Mouse (Mus musculus): Measurements from ENCODE around the gene Adamts17. TPM values are rescaled to one million over a fixed set of nuclear protein-coding genes. Genes with fewer than 3 reads are reported as not detected.
A peak's percentile ranks its signal among the peaks of the same experiment; 100 is the strongest.

Gene Adamts17
- total RNA-seq, 2 experiments from 2014 or later, result 9.8 to 15.0 TPM

- no peak for DNase-seq (ENCODE audit: low spot score in 2 of 2)
These were observed 223.0 kb downstream of the Adamts17 start for GRCm38 (mm10) chr7:67062571-67062970.

DNA sequence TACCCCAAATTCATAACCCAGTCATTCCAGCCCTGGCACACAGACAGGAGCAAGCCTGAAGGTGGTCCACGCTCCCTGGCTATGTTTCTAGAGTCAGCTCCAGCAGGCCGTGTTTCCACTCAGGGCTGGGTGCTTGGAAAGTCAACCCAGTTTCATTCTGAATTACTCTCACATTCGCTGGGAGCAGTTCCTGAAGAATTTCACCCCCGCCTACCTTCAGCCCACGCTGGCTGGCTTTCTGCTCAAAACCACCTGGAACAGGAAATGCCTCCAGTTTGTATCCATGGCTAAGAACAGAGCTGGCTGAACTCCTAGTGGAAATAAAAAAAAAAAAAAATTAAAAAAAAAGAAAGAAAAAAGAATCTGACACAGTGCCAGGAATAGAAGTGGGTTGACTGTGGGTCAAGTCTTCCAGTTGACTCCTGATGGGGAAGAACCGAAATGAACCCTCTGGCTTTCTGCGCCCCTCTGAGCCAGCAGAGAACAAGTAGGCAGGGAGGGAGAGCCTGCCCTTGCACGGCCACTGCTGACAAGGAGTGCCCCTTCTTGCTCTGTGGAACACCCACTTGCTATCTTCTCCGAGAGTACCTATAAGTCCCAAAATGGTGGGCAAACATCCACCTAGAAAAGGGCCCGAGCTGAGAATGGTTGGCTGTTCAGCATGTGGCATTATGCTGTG is 225.2 kb downstream of the Adamts17 start:
- DNase-seq (ENCODE audit: low spot score in 2 of 2), result peak; percentile 76 to 86

DNA sequence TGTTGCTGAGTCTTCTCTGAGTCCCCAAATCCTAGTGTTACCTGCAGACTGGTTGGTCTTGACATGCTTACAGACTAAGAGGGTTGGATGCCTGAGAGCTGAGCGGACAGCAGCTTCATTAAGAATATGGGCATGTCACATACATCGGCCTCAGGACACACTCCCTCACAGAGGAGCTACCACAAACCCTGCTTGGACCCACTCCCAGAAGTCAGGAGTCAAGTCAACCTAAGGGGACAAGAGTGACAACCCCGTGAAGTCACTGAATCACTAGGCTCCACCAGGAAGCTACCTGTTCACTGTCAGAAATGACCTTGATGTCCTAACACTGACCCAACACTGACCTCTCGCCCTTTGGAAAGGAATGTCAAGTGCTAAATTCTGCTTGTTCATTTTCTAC is 226.1 kb downstream of the Adamts17 start:
- DNase-seq (ENCODE audit: low spot score in 2 of 2), result no peak

GRCm38 (mm10) chr7:67072015-67072685 is 232.6 kb downstream of the Adamts17 start:
- no peak for DNase-seq (ENCODE audit: low spot score in 2 of 2)

- no peak for DNase-seq (ENCODE audit: low spot score in 2 of 2)
These were observed 243.2 kb downstream of the Adamts17 start for GRCm38 (mm10) chr7:67082751-67083150.

DNA sequence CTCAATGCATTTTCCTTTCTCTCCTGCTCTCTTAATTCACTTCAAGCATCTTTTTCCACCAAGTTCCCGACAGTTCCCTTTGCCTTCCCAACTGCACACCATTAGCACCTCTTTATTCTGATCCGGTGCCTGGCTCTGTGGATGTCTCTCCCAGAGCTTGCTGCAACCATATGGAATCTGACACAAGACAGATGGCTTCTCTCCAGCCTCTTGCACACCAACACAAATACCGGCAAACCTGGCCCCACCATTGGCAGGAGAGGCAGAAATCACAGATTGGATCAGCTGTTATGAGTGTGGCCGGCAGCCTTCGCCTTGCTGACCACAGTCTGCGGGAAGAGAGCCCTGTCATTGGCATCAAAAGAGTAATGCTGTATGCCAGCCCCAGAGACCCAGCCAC is 248.2 kb downstream of the Adamts17 start:
- DNase-seq (ENCODE audit: low spot score in 2 of 2), result peak in 1 of 2 experiments; percentile 18

DNA sequence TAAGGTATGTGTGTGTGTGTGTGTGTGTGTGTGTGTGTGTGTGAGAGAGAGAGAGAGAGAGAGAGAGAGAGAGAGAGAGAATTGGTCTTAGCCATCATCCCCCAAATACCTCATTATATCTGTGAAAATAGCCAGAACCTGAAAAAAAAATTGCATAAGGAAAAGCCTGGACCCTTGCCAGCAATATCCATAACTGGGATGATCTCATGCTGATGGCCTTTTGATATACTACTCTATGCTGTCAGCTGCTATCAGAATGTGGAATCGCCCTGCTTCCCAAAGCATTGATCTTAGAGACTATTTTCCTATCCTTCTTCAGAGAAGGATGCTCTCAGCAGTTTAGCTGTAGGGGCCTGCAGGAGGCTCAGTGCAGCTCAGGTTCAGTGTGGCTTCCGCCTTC is 257.6 kb downstream of the Adamts17 start:
- no peak for DNase-seq (ENCODE audit: low spot score in 2 of 2)

DNA sequence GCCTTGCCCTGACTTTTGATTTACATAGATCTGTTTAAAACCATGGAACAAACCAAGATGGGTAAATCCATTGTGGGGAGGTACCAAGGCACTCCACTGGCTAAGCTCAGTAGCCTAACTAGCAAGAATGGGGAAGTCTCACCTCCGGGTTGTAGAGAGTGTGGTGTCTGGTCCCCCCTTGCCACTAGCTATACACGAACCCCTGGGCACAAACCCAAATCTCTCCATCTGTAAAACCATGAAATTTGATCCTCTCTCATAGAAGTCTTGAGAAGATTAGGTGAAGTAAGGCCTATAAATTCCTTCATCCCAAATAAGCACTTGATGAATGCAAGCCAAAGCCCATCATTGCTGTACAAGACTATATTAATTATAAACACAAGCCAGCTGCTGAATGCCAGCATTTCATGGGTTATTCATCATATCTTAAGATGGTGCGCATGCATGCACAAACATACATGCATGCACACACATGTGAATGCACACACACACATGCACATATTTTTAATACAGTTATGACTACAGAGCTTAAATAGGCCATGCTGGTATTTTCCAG is 262.0 kb downstream of the Adamts17 start:
- no peak for DNase-seq (ENCODE audit: low spot score in 2 of 2)

DNA sequence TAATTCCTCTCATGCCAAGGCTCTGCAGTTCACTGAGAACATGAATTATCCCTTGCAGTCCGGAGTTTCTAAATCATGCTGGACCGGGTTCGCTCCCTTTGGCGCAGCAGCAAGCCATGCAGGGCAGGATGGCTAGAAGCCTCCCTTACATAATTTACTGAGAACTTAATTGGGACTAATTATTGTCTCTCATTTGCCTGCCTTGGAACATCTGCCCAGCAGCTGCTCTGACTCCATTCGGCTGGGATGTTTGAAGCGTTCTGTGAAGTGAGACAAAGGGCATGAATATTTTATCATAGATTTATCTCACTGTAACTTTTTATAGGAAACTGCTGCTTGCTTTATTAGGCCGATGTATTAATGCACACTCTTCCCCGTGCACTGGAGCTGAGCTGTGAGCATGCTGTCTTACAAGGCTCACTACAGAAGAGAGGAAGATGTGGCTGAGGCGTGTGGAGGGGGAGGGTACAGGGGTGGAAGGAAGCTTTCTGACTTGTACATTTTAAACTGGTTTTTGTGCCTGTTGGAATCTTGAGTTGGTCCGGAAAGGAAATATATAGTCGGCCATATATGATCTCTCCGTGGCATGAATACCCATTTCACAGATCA is 271.1 kb downstream of the Adamts17 start:
- no peak for DNase-seq (ENCODE audit: low spot score in 2 of 2)

GRCm38 (mm10) chr7:67112495-67113216 is 273.1 kb downstream of the Adamts17 start:
- DNase-seq (ENCODE audit: low spot score in 2 of 2), result no peak

- no peak for DNase-seq (ENCODE audit: low spot score in 2 of 2)
These were observed 274.5 kb downstream of the Adamts17 start for GRCm38 (mm10) chr7:67114056-67114455.

GRCm38 (mm10) chr7:67115056-67115455 is 275.5 kb downstream of the Adamts17 start:
- no peak for DNase-seq (ENCODE audit: low spot score in 2 of 2)

DNA sequence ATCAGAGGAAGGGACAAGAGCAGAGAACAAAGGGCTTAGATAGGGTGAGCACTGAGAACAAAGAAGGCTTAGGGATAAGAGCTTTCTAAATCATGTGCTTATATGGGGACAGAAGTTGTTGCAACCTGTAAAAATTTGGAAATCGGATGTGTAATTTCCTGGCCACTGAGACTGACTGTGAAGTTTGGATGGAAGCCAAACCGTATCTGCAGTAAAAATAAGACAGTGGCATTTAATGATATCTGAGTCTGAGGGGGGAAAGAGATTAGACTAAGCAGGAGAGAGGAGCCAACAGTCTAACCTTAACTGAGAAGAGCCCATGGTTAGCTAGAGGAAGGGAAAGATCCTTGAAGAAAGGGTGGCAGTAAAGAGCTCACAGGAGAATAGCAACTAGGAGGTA is 295.6 kb downstream of the Adamts17 start:
- DNase-seq (ENCODE audit: low spot score in 2 of 2), result no peak

DNA sequence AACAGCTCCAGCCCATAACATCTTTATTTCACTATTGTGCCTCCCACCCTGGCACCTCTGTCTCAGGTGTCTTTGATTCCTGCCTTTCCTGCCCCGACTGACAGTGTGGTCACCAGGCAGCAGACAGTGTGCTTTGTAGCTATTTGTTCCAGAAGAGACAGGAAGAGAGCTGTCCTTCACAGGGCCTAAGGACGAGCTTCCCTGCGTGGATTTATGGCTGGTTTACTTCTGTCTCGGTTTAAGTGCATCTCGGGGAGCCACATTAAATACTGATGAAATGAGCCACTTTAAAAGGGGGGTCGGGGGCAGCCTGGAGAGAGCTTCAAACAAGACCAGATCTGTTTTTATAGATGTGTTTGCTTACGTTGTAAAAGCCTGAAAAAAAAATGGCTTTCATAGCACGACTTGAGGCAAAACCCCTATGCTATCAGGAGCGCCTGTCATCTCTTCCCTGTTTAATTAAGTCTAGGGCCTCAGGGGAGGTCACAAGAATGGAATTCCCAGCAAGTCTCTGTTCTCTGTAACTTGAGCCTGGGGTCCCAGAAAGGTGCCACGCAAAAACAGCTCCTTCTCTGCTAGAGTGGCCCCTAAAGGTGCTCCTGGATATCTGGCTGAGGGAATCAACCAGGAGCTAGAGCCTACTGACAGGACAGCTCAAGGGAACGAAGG is 302.9 kb downstream of the Adamts17 start:
- DNase-seq (ENCODE audit: low spot score in 2 of 2), result no peak

- peak in 1 of 2 experiments; percentile 5 for DNase-seq (ENCODE audit: low spot score in 2 of 2)
These were observed 306.2 kb downstream of the Adamts17 start for GRCm38 (mm10) chr7:67145748-67146147.

DNA sequence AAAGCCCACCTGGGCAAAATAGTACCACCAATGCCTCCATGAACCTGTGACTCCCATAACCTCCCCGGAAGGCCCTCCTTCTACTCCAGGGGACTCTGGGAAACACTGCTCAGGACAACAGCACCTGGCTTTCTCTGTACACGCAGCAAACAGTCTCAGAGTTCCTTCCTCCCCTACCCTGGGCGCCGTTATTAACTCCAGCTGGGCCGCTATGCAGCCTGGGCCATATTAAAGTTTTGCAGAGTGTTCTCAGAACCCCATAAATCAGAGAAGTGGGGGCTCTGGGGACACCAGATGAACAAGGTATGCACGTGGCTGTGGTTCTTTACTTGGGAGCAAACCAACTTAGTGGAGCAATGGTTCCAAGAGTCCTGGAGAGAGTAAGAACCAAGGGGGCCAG is 306.6 kb downstream of the Adamts17 start:
- DNase-seq (ENCODE audit: low spot score in 2 of 2), result no peak

DNA sequence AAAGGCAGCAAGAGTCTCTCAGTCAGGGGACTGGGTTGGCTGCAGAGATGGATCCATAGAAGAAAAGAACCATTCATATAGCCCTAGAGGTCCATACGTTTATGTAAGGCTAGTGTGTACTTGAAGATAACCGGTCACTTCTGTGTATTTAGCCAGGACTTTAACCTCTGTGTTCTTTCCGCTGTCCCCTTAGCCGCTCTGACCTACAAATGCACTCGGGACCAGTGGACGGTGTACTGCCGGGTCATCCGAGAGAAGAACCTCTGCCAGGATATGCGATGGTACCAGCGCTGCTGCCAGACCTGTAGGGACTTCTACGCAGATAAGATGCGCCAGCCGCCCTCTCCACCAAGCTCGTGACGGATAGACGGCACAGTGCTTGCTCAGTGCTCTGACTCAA is 310.2 kb downstream of the Adamts17 start:
- DNase-seq (ENCODE audit: low spot score in 2 of 2), result no peak

GRCm38 (mm10) chr7:67152626-67153025 is 313.1 kb downstream of the Adamts17 start:
- no peak for DNase-seq (ENCODE audit: low spot score in 2 of 2)

- DNase-seq (ENCODE audit: low spot score in 2 of 2), result no peak
These were observed 322.6 kb downstream of the Adamts17 start for GRCm38 (mm10) chr7:67162135-67162534.

DNA sequence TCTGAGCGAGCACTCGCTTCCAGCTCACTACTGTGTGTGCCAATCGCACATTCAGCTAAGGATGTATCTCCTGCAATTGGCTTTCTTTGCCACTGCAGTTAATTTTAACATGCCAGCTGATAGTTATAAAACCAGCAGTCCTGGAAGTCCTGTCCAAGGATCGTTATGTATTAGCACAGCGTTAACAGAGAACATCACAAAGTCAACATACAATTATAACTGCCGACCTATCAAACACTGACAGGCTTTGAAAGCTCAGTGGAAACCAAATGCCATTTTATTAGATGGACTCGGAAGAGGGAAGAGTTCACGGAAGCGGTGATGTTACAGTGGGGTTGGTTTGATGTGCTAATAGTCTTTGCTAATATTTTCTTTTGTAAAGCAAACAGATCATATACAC is 328.8 kb downstream of the Adamts17 start:
- no peak for DNase-seq (ENCODE audit: low spot score in 2 of 2)
